15 mouse cellular contexts compared by ENCODE assay signal in genomic region chr17:31308291-31308816, GRCm38 (mm10). TPM values are rescaled to one million over a fixed set of nuclear protein-coding genes. Genes with fewer than 3 reads are reported as not detected.
DNase-seq lines count a peak whose midpoint lies in the region; ATAC-seq and TF ChIP-seq lines count a peak whose summit lies in the region.
"Had no signal": no experiment of that assay in that cellular context is flagged by ENCODE, and none has a peak within 500 bp of the region (broad histone marks: within the 10 kb centered on the region; RNA-seq: fewer than 3 reads in every experiment).

No protein-coding gene starts in this region.

- H3K27me3 ChIP-seq in heart, embryonic 13.5 days (replicated peaks): no peaks in the 10 kb centered on the region
- H3K27me3 ChIP-seq in lung, postnatal 0 days (replicated peaks; ENCODE audit: insufficient read depth, low read length): no peaks in the 10 kb centered on the region
- H3K27me3 ChIP-seq in hindbrain, embryonic 13.5 days: no peaks in the 10 kb centered on the region
- no peaks in the 10 kb centered on the region for H3K27me3 ChIP-seq in stomach, postnatal 0 days (ENCODE audit: control insufficient read depth, insufficient read depth, low read length)
- H3K27me3 ChIP-seq: forebrain, embryonic 13.5 days had no signal

- peaks cover 31% of the 10 kb centered on the region for H3K4me1 ChIP-seq in heart, embryonic 13.5 days
- H3K4me1 ChIP-seq in lung, postnatal 0 days (ENCODE audit: insufficient read depth, low read depth, low read length): no peaks in the 10 kb centered on the region; the same call in 1 of the 2 replicates
- peaks cover 34% of the 10 kb centered on the region for H3K4me1 ChIP-seq in hindbrain, embryonic 13.5 days (replicated peaks)
- H3K4me1 ChIP-seq in stomach, postnatal 0 days (replicated peaks; ENCODE audit: control insufficient read depth, insufficient read depth): 0 out of 2 replicates have a peak, but pooled peaks cover 2% of the 10 kb centered on the region
- H3K4me1 ChIP-seq: forebrain, embryonic 13.5 days had no signal

- TF ChIP-seq CTCF in lung, postnatal 0 days (IDR thresholded peaks at IDR 0.05): no peak
- TF ChIP-seq CTCF in stomach, postnatal 0 days (IDR thresholded peaks at IDR 0.05; ENCODE audit: low read depth): no peak

- DNase-seq in heart, postnatal 36 days: no peak
- DNase-seq in lung, postnatal 0 days (ENCODE audit: low spot score): peak; percentile 33
- DNase-seq in lung, postnatal 14 days: no peak
- DNase-seq in stomach, postnatal 0 days (ENCODE audit: low spot score): peak; percentile 59
- DNase-seq: adrenal gland, adult 8-10 months; cerebellum, adult 18-20 months; kidney, adult 8-10 months; kidney, postnatal 36 days; liver; lung, adult 2 months; thymus, postnatal 25 days had no signal

- WGBS in heart, embryonic 13.5 days: 64% methylated on average over 7 of the region's 7 CpGs
- 71% methylated on average over 7 of the region's 7 CpGs for WGBS in lung, postnatal 0 days
- 94% methylated on average over 7 of the region's 7 CpGs for WGBS in hindbrain, embryonic 13.5 days
- WGBS in stomach, postnatal 0 days: 65% methylated on average over 7 of the region's 7 CpGs

- intact Hi-C loops in heart, postnatal 36 days (cut with DNase I): no loop called here

- H3K9ac ChIP-seq in heart, embryonic 13.5 days: no peak overlapping the region
- H3K9ac ChIP-seq in lung, postnatal 0 days (replicated peaks; ENCODE audit: low read depth): no peak overlapping the region
- H3K9ac ChIP-seq in hindbrain, embryonic 13.5 days: no peak overlapping the region
- H3K9ac ChIP-seq in stomach, postnatal 0 days (ENCODE audit: low read length): no peak overlapping the region
- H3K9ac ChIP-seq: forebrain, embryonic 13.5 days had no signal

- no peak for ATAC-seq in heart, embryonic 13.5 days (ENCODE audit: extremely low read depth, insufficient number of reproducible peaks, low FRiP score, low TSS enrichment)
- ATAC-seq in lung, postnatal 0 days: no peak
- ATAC-seq in hindbrain, embryonic 13.5 days (ENCODE audit: low FRiP score): no peak
- peak; percentile 34 for ATAC-seq in stomach, postnatal 0 days (ENCODE audit: low FRiP score, low TSS enrichment)
- ATAC-seq in megakaryocyte-erythroid progenitor cell, adult 5-6 weeks (replicated peaks; ENCODE audit: low FRiP score, low TSS enrichment, poor library complexity, severe bottlenecking): no peak
- ATAC-seq: forebrain, embryonic 13.5 days had no signal

- peak; percentile 68 for TF ChIP-seq EP300 in lung, postnatal 0 days (IDR thresholded peaks at IDR 0.05)
- TF ChIP-seq EP300 in stomach, postnatal 0 days (optimal IDR thresholded peaks at IDR 0.05): no peak

- no peaks in the 10 kb centered on the region for H3K36me3 ChIP-seq in heart, embryonic 13.5 days
- no peaks in the 10 kb centered on the region for H3K36me3 ChIP-seq in lung, postnatal 0 days (ENCODE audit: insufficient read depth, low read length)
- H3K36me3 ChIP-seq in hindbrain, embryonic 13.5 days: peaks cover 11% of the 10 kb centered on the region
- H3K36me3 ChIP-seq in stomach, postnatal 0 days (ENCODE audit: control insufficient read depth, insufficient read depth, low read length): no peaks in the 10 kb centered on the region

- H3K4me3 ChIP-seq in heart, embryonic 13.5 days: no peak overlapping the region
- no peak overlapping the region for H3K4me3 ChIP-seq in lung, postnatal 0 days (ENCODE audit: low read depth, low read length)
- H3K4me3 ChIP-seq in hindbrain, embryonic 13.5 days: no peak overlapping the region
- no peak overlapping the region for H3K4me3 ChIP-seq in stomach, postnatal 0 days (ENCODE audit: low read depth, low read length)
- H3K4me3 ChIP-seq: forebrain, embryonic 13.5 days had no signal

- H3K27ac ChIP-seq in heart, embryonic 13.5 days (replicated peaks): peak overlapping the region; percentile 1; the same call in 1 of the 2 replicates
- H3K27ac ChIP-seq in lung, postnatal 0 days (ENCODE audit: low read length): peak overlapping the region; percentile 73
- peak overlapping the region; percentile 81; the same call in 1 of the 2 replicates for H3K27ac ChIP-seq in hindbrain, embryonic 13.5 days
- H3K27ac ChIP-seq in stomach, postnatal 0 days (replicated peaks): peak overlapping the region; percentile 61
- H3K27ac ChIP-seq: forebrain, embryonic 13.5 days had no signal

- no peaks in the 10 kb centered on the region for H3K9me3 ChIP-seq in heart, embryonic 13.5 days
- no peaks in the 10 kb centered on the region for H3K9me3 ChIP-seq in lung, postnatal 0 days (ENCODE audit: low read length)
- no peaks in the 10 kb centered on the region for H3K9me3 ChIP-seq in hindbrain, embryonic 13.5 days
- H3K9me3 ChIP-seq in stomach, postnatal 0 days (ENCODE audit: control insufficient read depth, low read length): no peaks in the 10 kb centered on the region
- H3K9me3 ChIP-seq: forebrain, embryonic 13.5 days had no signal

- H3K4me2 ChIP-seq in heart, embryonic 13.5 days: no peak overlapping the region
- no peak overlapping the region for H3K4me2 ChIP-seq in lung, postnatal 0 days (replicated peaks; ENCODE audit: low read depth, low read length)
- no peak overlapping the region for H3K4me2 ChIP-seq in hindbrain, embryonic 13.5 days
- H3K4me2 ChIP-seq in stomach, postnatal 0 days (replicated peaks; ENCODE audit: low read depth): no peak overlapping the region
- H3K4me2 ChIP-seq: forebrain, embryonic 13.5 days had no signal

RNA-seq across cellular contexts. Expression of gene Slc37a1, which starts 21.8 kb away (rescaled TPM):
- polyA plus RNA-seq in heart, embryonic 13.5 days (2015; fragmentation: Nextera tagmentation; extraction: Ambion mirVana): 6.5 and 6.7 TPM in 2 replicates
- total RNA-seq in heart, postnatal 36 days (2021): 10 to 100 TPM; 11.1 to 12.5 TPM
- 25.2 and 33.9 TPM in 2 replicates for polyA plus RNA-seq in lung, postnatal 0 days (2015; fragmentation: Nextera tagmentation; extraction: Ambion mirVana)
- polyA plus RNA-seq in hindbrain, embryonic 13.5 days (2015; fragmentation: Nextera tagmentation; extraction: Ambion mirVana): 13.2 and 15.5 TPM in 2 replicates
- 14.7 and 16.6 TPM in 2 replicates for polyA plus RNA-seq in stomach, postnatal 0 days (2015; fragmentation: Nextera tagmentation; extraction: Ambion mirVana)
- 7.8 and 13.8 TPM in 2 replicates for total RNA-seq in megakaryocyte-erythroid progenitor cell, adult 5-6 weeks (2014; fragmentation: Nextera tagmentation)
- 3.6 and 8.6 TPM in 2 replicates for total RNA-seq in megakaryocyte-erythroid progenitor cell, adult 5-6 weeks (2017)

RNA-seq across cellular contexts. Expression of gene Rsph1, which starts 31.2 kb away (rescaled TPM):
- polyA plus RNA-seq in heart, embryonic 13.5 days (2015; fragmentation: Nextera tagmentation; extraction: Ambion mirVana): 1.4 and 1.6 TPM in 2 replicates
- total RNA-seq in heart, postnatal 36 days (2021): 1 to 10 TPM; 1.0 to 1.2 TPM
- polyA plus RNA-seq in lung, postnatal 0 days (2015; fragmentation: Nextera tagmentation; extraction: Ambion mirVana): 21.4 and 25.2 TPM in 2 replicates
- polyA plus RNA-seq in hindbrain, embryonic 13.5 days (2015; fragmentation: Nextera tagmentation; extraction: Ambion mirVana): 5.4 and 9.0 TPM in 2 replicates
- polyA plus RNA-seq in stomach, postnatal 0 days (2015; fragmentation: Nextera tagmentation; extraction: Ambion mirVana): 0.87 and 0.99 TPM in 2 replicates
- total RNA-seq in megakaryocyte-erythroid progenitor cell, adult 5-6 weeks (2014; fragmentation: Nextera tagmentation): 6.8 TPM in 1 of 2 replicates, not detected in the other
- total RNA-seq in megakaryocyte-erythroid progenitor cell, adult 5-6 weeks (2017): 0.95 TPM in 1 of 2 replicates, not detected in the other

Comparison
In these comparisons a context has a peak if more than half of its experiments do, and no peak if none do; other contexts are left out.
1. DNase-seq: peak in lung, postnatal 0 days (single experiment) and stomach, postnatal 0 days (single experiment); none in heart, postnatal 36 days (0 of 2) and lung, postnatal 14 days (single experiment).
2. H3K27ac ChIP-seq: peak in every context shown above with its lines; median percentile 81 in hindbrain, embryonic 13.5 days; 73 in lung, postnatal 0 days; 61 in stomach, postnatal 0 days; 1 in heart, embryonic 13.5 days.